Mouse (Mus musculus) cortical plate, adult 2 months (tissue): ENCODE measurements around the gene Syne3. TPM values are rescaled to one million over a fixed set of nuclear protein-coding genes. Genes with fewer than 3 reads are reported as not detected.

Source experiments
- H3K27ac ChIP-seq: fragments of 200-500 bp; 2 replicates; pipeline ENCODE4 v1.5.1; 2012; ENCODE audit warnings: low read length, control low read depth, inconsistent platforms; ENCODE audit not compliant: insufficient read depth
- H3K4me1 ChIP-seq: fragments of 200-500 bp; 2 replicates; pipeline ENCODE4 v1.6.1; 2011; ENCODE audit warnings: low read length; ENCODE audit not compliant: control insufficient read depth, insufficient read depth
- H3K4me3 ChIP-seq: fragments of 200-500 bp; 2 replicates; pipeline ENCODE4 v1.5.1; 2011; ENCODE audit warnings: mild to moderate bottlenecking, low read length, control low read depth; ENCODE audit not compliant: insufficient read depth
- CTCF ChIP-seq: fragments of 200-500 bp; IDR thresholded peaks from 2 replicates; pipeline ENCODE4 v1.5.1; 2011; ENCODE audit warnings: mild to moderate bottlenecking, control low read depth, low read length; ENCODE audit not compliant: insufficient read depth; ENCODE audit errors: extremely low read depth
- POLR2A ChIP-seq: fragments of 200-500 bp; IDR thresholded peaks from 2 replicates; pipeline ENCODE4 v1.6.1; 2011; ENCODE audit warnings: mild to moderate bottlenecking, low read length, control low read depth; ENCODE audit not compliant: insufficient read depth; ENCODE audit errors: extremely low read depth
- polyA plus RNA-seq: library from polyadenylated mRNA; depleted of rRNA; stranded (reverse); fragments of >200 nt; gene quantifications from 2 replicates; pipeline ENCODE4 v1.2.3, GENCODE M21; 2012; rRNA removed

Syne3 gene
- 0.68 and 0.90 TPM in 2 replicates for polyA plus RNA-seq

- Histone ChIP-seq H3K4me1 (peaks cover 3% of the 10 kb centered on the region), H3K4me3 (peak within 1 kb of the TSS; percentile 55), H3K27ac (no peak within 1 kb of the TSS)
- TF ChIP-seq CTCF (no peak), POLR2A (no peak)
Observed at GRCm38 (mm10) chr12:105009370-105010212, at the start of gene Syne3. Gene Syne3, minus strand, starts transcription at chr12:105009809.

- H3K4me3 ChIP-seq, result no peak overlapping the region
- TF ChIP-seq POLR2A, result no peak
- no peak for TF ChIP-seq CTCF
Observed at GRCm38 (mm10) chr12:105055308-105055707, 45.7 kb upstream of the Syne3 start.

GRCm38 (mm10) chr12:105054041-105054440, 44.4 kb upstream of the Syne3 start:
- TF ChIP-seq POLR2A, result no peak
- TF ChIP-seq CTCF, result no peak
- H3K4me3 ChIP-seq, result no peak overlapping the region

More at GRCm38 (mm10) chr12:105055308-105055707, 45.7 kb upstream of the Syne3 start:
- H3K4me1 ChIP-seq, result no peaks in the 10 kb centered on the region
- no peak overlapping the region for H3K27ac ChIP-seq

GRCm38 (mm10) chr12:105050898-105051297, 41.3 kb upstream of the Syne3 start:
- no peak overlapping the region for H3K27ac ChIP-seq
- TF ChIP-seq POLR2A (no peak), CTCF (peak; percentile 80)
- no peak overlapping the region for H3K4me3 ChIP-seq
- no peaks in the 10 kb centered on the region for H3K4me1 ChIP-seq

More at GRCm38 (mm10) chr12:105054041-105054440, 44.4 kb upstream of the Syne3 start:
- Histone ChIP-seq H3K27ac (no peak overlapping the region), H3K4me1 (no peaks in the 10 kb centered on the region)

- H3K27ac ChIP-seq, result no peak overlapping the region
- TF ChIP-seq POLR2A (no peak), CTCF (no peak)
- H3K4me1 ChIP-seq, result no peaks in the 10 kb centered on the region
- H3K4me3 ChIP-seq, result no peak overlapping the region
Observed at GRCm38 (mm10) chr12:105049813-105050212, 40.2 kb upstream of the Syne3 start.

- TF ChIP-seq POLR2A, result no peak
- no peak for TF ChIP-seq CTCF
- no peaks in the 10 kb centered on the region for H3K4me1 ChIP-seq
- no peak overlapping the region for H3K4me3 ChIP-seq
- no peak overlapping the region for H3K27ac ChIP-seq
Observed at GRCm38 (mm10) chr12:105048301-105048863, 38.8 kb upstream of the Syne3 start.

GRCm38 (mm10) chr12:105044775-105045174, 35.2 kb upstream of the Syne3 start:
- Histone ChIP-seq H3K27ac (no peak overlapping the region), H3K4me3 (no peak overlapping the region), H3K4me1 (no peaks in the 10 kb centered on the region)
- TF ChIP-seq CTCF (no peak), POLR2A (no peak)

- Histone ChIP-seq H3K4me1 (no peaks in the 10 kb centered on the region), H3K4me3 (no peak overlapping the region), H3K27ac (no peak overlapping the region)
- no peak for TF ChIP-seq CTCF
- no peak for TF ChIP-seq POLR2A
Observed at GRCm38 (mm10) chr12:105043081-105043480, 33.5 kb upstream of the Syne3 start.

GRCm38 (mm10) chr12:105040950-105041349, 31.3 kb upstream of the Syne3 start:
- H3K4me3 ChIP-seq, result no peak overlapping the region
- H3K27ac ChIP-seq, result no peak overlapping the region
- no peaks in the 10 kb centered on the region for H3K4me1 ChIP-seq
- TF ChIP-seq CTCF, result no peak
- TF ChIP-seq POLR2A, result no peak
